Mouse (Mus musculus) neural tube, embryonic 10.5 days (tissue): ENCODE data around the gene Pip5k1b.

Experiments used
- DNase-seq: peaks from one replicate; pipeline ENCODE4 v3.0.0-alpha.2; 2017; ENCODE audit warnings: low spot score; ENCODE audit errors: extremely low spot score

The Pip5k1b gene

DNA sequence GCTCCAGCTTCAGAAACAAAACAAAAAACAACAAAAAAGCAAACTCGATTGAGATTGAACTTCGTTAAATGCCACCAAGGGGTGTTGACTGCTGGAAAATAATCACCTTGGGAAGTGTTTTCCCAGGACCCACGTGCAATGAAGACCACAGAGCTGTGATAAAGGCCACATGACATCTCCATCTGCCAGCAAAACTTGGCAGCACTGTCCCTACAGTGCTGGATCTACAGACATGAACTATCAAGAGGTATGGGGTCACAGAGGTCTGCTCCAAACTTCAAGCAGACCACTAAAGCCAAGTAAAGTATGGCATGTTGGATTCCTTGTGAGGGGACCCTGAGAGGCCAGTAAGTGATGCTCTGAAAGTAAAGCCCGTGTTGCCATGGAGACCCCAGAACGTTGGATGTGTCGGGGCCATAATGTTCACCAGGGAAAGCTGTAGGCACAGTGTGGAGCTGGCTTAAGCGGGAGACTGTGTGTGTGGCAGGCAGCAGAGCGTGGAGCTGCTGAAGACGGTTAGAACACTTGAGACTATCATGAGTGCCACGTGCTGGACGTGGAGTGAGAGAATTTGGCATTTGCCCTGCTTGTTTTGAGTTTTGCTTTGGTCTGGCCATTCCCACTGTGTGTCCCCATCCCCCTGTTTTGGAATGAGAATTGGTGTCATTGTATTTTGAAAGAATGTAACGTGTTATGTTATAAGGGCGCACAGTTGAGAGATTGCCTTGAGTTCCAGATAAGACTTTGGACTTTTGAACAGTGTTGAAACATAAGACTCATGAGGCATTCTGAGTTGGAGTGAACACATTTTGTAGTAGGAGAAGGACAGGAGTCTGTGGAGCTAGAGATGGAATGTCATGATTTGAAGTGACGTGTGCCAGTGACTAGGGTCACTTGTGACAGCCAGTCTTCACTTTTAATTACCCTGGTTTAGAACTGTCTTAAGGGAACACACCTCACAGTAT lies 12.0 kb downstream of the Pip5k1b start:
- DNase-seq = no peak

DNA sequence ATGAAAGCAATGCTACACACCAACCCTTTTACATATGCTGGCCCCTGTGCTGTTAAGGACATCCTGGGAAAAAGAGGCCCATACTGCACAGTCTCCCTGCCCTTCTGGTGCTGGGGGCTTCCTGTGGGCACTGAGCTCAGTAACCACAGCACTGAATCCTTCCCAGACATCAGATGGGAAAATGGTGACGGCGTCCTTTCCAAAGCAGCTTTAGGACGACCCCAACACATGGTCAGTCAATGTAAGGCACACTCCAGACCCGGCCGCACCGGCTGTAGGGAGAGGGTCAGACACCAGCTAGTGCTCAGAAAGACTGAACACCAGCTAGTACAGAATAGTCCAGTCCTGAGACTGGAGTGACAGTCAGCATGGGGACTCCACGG lies 13.4 kb downstream of the Pip5k1b start:
- no peak for DNase-seq

DNA sequence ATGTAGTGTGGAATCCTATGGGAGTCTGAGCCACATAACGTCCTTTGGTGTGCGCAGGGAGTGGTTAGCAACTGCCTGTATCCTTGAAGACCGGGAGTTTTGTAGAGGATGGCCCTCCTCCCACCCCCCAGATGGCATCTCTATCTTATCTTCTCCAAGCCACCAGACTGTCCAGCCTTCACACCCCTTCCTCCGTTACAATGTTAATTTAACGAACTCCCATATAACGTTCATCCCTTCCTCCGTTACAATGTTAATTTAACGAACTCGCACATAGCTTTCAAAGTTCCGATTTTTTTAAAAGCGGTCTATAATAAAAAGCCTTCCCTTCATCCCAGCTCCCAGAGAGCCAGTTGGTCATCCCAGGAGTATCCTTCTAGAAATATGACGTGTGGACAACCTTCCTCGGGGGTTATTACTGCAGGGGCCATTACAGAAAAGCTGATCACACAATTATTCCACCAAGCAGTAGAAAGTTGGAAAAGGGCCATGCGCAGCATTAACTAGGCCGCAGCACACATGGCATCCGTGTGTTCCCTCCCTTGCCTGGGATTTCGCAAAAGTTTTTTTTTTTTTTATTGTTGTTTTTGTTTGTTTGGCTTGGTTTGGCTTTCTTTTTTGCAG lies 13.9 kb downstream of the Pip5k1b start:
- no peak for DNase-seq

DNA sequence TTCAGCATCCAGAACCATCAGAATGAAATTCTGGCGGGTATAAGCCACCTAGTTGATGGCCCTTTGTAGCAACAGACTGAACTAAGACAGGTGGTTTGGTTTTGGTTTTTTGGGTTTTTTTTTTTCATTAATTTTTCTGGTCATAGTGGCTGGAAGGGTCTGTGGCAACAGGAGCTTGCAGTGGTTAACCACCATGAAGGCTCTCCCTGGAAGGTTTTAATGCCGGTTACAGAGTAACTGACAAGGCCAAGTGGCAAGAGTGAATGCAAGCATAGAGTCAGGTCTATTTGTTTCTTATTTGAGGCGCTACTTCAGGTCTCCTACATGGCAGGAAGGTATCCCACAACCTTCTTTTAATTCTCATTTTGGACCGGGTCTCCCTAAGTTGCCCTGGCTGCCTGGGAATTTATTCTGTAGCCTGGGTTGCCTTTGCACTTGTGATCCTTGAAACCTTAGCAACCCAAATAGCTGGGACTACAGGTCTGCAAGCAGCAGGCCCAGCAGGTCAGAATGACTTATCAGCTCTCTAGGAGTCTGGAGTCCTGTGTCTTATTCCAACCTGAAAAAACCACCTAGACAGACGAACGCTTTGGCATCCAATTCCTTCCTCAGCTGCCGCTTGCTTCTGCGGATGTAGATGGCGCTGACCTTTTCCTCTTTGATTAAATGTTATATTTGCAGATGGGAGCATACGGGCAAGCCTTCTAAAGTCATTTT lies 14.6 kb downstream of the Pip5k1b start:
- DNase-seq = no peak

DNA sequence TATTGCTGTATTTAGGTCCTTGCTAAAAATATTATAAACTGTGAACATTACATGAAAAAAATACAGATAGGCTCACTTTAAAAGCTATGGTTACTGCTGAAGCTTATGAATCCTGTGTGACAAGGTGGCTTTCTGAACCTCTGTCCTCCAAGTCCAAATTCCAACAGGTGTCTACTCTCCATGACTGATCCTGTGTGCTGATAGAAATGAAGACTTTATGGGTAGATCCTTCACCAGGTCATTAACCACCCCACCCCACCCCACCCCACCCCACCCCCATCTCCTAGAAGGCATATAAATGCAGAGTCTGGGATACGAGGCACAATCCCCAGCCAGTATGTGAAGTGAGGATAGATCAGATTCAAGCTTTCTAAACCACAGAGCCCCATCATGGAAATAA lies 16.6 kb downstream of the Pip5k1b start:
- no peak for DNase-seq

DNA sequence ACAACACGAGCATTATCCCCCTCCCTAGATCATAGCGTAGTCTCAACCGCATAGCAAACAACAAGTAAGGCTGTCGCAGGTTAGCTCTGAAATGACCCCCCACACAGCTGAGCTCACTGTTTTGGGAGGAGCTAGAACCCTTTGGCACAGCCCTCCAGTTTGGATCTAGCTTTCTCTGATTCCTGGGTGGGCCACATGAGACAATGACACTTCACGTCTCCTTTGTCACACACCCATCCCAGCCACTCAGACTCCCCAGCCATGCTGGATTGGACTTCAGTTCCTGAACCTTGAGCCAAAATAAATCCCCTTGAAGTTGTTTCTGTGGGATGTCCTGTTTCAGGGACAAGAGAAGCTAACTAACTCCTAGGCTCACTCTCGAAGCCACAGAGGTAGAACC lies 17.5 kb downstream of the Pip5k1b start:
- DNase-seq = no peak

DNA sequence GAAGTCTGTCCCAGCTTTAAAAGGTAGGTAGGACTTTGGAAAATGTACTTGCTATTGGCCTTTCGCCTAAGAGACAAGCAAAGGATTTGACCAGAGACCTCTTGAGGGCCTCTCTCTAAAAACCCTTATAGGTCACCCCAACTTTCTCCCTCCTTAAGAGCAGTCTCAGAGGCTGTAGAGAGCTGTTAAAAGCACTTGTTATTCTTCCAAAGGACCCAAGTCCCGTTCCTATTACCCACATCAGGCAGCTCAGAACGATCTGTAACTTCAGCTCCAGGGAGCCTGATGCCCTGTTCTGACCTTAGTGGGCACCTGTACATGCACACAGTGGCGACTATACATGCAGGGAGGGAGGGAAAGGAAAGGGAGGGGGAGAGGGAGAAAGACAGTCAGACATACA lies 18.0 kb downstream of the Pip5k1b start:
- no peak for DNase-seq

DNA sequence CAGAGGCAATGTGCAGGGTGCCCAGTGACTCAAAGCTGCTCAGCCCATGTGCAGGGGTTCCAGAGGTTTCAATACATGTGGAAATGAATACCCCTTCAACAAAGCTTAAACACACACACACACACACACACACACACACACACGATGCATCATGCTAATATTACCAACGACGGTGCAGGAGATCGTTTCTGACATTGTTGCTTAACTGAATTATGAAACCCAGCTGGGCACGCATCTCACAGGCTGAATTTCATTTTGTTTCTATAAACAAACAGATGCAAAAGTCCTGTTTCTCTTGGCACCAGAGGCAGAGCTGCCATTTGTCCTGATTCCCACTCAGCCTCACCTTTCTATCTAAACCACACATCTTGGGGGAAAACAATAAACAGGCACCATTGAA lies 18.8 kb downstream of the Pip5k1b start:
- DNase-seq = no peak

DNA sequence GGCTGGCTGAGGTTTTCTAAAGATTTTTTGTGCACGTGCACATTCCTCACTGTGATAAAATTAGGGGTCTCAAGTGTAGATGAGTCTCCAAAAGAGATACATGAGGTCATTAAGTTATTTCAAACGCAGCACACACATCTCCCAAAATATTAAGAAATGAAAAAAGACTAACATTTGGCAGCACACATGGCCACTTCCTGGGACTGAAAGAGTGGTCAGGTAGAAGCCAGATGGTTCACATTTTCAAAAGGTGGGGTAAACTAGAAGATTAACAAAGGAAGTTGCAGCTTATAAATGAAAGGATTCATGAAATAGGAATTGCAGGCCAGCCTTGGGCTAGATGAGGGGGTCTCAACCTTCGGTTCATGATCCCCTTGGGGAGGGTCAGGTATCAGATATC lies 19.4 kb downstream of the Pip5k1b start:
- no peak for DNase-seq

DNA sequence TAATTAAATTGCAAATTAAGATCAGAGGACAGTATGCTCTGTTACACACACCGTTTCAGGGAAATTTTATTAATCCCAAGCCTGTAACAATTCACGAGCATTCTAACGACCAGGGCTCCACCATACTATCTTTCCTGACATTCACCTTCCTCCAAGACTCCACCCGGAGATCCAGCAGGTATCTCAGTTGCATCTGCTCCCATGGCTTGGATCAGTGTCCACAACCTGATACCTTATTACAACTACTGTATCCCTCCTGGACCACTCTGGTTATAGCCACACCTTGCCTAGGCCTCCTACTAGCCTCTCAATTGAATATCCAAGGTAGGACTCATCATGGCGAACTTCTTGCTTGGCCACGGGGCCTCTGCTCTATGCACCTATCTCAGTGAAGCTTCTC lies 20.5 kb downstream of the Pip5k1b start:
- no peak for DNase-seq

DNA sequence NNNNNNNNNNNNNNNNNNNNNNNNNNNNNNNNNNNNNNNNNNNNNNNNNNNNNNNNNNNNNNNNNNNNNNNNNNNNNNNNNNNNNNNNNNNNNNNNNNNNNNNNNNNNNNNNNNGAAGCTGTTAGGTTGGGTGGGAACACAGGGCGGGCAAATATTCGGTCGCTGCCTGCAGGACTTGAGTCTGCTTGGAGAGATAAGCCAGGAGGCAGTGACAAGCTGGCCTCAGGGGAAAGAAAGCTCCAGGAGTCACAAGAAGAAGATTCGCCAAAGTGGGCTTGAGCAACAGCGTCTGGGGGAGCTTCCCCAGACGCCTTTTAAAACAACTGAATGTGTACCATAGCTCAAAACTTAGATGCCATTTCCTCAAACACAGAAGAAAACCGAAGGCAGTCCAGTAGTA lies 20.9 kb downstream of the Pip5k1b start:
- no peak for DNase-seq

DNA sequence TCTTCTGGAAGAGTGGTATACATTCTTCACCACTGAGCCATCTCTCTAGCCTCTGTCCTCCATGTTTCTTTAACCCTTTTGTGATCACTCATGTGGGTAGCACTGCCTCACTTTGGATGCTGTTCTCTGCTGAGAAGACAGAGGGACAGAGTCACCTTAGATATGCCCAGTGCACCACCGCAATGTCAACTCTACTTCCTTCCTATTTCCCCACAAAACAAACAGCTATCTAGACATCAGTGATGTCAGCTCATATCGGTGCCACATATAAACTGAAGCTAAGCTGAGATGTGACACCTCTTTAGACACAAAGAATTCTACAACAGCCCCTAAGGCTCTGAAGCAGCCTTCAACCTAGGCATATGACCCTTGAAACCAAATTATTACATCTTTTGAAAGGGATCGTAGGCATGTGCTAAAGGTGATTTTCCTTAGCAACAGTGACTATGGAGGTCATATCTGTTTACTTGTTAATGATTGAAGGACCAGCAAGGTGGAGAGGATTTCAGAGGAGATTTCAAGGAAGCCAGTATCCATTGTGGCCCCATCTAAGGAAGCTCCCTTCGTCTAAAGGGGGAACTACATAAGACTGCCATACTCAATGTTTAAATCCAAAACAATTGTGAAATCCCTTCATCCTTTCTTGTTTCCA lies 26.6 kb downstream of the Pip5k1b start:
- DNase-seq = no peak

DNA sequence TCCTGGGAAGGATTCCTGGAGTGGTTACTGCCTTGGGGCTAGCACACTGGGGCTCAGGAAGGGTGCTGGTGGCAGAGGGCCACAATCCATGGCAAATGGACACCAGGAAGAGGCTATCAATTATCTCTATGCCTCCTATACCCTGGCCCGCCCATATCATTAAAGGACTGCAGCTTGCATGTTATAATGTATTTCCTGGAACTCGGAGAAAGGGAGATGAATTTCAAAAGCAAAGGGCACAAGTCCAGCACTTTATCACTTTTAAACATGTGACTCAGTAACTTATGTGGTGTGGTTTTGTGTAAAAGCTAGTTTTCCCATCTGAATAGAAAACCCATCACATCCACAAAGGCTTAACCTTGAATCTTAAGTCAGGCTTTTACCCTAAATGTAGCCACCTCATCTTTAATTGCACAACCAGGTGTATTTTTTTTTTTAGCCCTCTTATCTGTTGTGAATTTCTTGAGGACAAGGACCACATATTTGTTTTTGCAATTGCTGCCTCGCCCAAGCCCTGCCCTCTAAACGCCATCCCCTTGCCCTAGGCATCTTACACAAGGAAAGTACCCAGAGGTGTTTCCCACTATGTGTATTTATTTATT lies 27.4 kb downstream of the Pip5k1b start:
- no peak for DNase-seq

DNA sequence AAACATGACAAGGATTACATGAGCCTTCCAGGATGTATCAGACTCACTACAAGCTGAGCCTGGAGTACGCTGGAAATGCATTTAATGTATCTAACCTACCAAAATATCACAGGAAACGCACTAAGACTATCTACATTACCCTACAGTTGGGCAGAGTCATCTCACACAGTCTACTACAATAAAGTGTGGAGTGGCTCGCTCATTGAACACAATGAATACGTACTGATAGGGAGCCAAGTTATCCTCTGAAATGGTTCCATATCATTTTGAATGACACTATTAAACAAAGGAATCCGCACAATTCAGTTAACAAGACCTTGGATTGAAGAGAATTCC lies 28.1 kb downstream of the Pip5k1b start:
- DNase-seq = no peak

DNA sequence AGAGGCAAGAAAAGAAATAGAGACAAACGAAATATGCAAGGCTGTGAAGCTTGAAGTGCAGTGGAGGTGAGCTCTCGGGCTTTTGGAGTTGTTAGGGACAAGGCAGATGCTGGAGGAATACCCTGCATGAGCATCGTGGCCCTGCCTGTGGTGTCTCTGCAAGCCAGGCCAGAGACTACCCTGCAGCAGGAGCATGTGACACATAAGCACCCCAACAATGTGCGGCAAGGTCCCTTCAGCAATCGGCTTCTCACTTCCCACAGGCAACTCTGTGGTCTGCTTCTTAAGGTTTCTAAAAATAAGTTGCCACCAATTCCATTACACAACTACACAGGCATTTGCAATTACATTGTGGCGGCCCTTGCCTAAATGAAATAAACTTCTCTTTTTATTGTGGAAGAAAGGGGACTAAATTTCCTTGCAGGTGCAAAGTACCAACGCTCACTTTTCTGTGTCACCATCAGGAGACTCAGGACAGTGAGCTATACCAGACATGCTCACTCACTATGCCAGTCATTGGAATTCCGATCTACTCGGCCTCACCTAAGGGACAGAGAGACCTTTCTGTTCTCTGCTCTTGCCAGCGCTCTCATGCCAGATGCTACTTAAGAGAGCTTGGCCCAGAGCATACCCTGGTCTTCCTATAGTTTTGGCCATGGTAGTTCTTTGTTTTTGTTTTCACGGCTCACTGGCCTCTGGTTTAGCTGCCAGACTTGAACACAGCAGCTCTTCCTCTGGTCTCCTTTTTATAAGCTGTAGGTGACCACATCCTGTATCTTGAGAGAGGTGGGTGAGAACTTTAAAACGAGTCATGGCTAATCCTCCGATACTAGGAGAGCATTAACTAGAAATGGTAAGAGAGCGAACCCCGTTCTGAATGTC lies 28.7 kb downstream of the Pip5k1b start:
- no peak for DNase-seq

DNA sequence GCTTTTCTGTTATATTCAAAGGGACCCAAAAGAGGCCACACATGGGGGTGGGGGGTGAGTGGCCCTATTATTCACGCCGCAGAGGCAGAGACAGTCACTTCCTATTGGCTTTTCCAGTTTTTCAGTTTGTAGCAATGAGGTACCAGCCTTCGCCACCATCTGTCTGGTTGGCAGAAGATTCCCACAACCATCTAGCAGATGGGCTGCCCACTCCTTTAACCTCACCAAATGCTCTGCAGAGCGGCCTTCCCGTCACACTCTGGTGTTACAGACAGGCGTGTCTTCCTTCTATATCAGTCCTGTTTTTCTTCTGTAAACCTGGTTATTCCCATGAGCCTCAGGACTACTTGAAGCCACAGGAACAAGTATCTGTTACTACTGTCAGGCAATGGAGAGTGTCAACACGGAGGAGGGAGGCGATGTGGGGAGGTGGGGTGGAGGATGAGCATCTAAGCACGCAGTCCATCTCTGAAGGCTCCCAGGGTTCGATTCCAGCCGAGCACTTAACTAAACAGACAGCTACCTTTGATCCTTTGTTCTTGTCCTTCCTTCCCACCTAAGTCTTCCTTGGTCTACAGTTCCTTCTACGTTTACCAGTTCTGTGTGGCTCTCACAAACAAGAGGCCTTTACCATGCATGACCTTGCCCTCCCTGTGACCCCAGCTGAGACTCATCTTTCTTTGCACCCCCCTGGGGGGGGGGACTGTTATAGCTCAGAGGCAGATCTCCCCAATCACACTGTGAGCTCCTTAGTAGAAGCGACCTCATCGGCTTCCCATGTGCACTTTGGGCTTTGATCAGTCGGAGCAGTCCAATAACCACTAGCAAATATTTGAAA lies 32.0 kb downstream of the Pip5k1b start:
- no peak for DNase-seq

DNA sequence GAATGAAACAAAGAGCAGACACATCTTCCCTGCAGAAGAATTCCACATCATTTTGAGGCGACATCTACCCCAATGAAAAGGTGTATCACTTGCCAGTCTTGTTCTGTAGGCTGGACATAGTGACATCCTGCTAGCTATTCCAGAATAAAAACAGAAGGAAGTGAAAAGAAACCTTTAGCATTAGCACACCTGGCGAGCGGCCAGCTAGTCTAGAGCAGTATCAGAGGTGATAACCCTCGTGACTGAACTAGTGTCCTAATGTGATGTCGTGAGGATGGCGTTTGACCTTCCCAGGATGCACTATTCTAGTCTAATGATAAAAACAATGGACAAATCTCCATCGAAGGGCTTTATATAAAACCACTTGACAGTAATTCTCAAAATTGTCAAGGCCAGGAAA lies 33.7 kb downstream of the Pip5k1b start:
- no peak for DNase-seq

DNA sequence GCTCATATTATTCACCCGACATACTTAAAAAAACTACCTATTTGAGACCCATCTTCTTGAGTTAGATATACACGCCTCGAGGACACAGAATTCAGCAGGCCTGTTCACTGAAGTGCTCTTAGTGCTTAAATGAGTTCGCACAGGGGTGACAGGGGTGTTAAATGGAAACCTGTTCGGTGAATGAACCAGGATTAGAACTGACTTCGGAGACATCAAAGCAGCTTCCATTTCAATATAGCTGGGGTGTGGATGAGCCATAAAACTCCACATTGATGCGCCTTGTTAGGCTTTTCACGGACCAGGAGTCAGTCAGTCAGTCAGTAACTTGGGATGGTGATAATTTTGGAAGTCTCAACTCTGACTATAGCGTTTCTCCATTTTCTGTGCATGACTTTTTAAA lies 34.5 kb downstream of the Pip5k1b start:
- DNase-seq = no peak

DNA sequence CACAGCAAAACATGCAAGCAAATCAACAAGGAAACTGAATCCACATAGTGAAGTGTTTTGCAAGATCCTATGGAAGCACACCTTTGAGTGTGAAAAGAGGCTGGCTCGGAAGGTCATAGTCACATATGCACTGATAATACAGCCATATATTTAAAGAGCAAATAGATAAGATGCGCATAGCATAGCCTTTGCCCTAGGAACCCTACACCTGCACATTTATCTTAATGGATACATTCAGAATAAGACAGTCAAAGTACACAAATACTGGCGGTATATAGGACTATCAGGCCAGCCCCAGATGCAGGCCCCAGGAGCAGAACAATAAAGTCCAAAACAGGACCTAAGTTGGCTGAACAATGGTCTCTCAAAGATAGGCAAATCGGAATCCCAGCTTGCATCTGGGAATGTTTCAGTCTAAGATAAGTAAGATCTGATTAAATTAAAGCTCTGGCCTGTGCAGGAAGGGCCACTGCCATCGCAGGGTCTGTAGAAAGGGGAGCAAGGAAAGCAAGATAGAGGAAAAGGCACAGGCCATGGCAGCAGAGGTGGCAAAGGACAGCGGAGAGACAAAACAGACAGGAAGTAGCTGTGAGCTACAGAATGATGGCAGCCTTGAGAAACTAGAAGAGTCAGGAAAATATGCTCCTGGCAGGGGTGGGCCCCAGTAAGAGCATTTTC lies 35.8 kb downstream of the Pip5k1b start:
- no peak for DNase-seq
